Mouse (Mus musculus) urinary bladder, postnatal 0 days (tissue): ENCODE measurements around the gene Nfil3. TPM values are rescaled to one million over a fixed set of nuclear protein-coding genes. Genes with fewer than 3 reads are reported as not detected.

ENCODE experiments used
- polyA plus RNA-seq: library from polyadenylated mRNA; unstranded; fragments of >200 nt; fragmentation: Nextera tagmentation; extraction: Ambion mirVana; gene quantifications from 2 replicates; pipeline ENCODE4 v1.2.1, GENCODE M21; 2015

Gene Nfil3
- polyA plus RNA-seq: 18.3 and 26.1 TPM in 2 replicates

GRCm38 (mm10) chr13:52980951-52981421 lies at the start of gene Nfil3:
Nfil3 (minus strand) TSS chr13:52981073.

GRCm38 (mm10) chr13:52929209-52930171 lies 51.4 kb downstream of the Nfil3 start, which contains the start of gene Auh:
Auh (minus strand) TSS chr13:52929681.

Other genes with a start within 250 kb of the Nfil3 start
- 38.5 and 39.5 TPM in 2 replicates for gene Auh, start 51.4 kb downstream of the Nfil3 start, polyA plus RNA-seq